Mouse (Mus musculus): ENCODE data around the gene Atn1. TPM values are rescaled to one million over a fixed set of nuclear protein-coding genes. Genes with fewer than 3 reads are reported as not detected.
"Not testable (repeated sequence)": the region's sequence is repeated elsewhere in the genome, so short reads cannot be mapped to it uniquely, and the experiment has no call there.

Gene Atn1
- 100.0 TPM for polyA plus RNA-seq (2021)

GRCm38 (mm10) chr6:124755831-124756595 is at the start of gene Atn1, which contains the start of gene Gm45234:
Gene Atn1, minus strand, starts transcription at chr6:124756524.
Gene Gm45234, minus strand, starts transcription at chr6:124756021.
- POLR2A ChIA-PET: interaction anchor here (1.7 to 2.5 kb wide), 3 partner anchors 11 to 15 kb away, joined by 6 to 15 read pairs (median 10); partner anchors contain the start of gene Grcc10
- CTCF ChIA-PET: interaction anchor here (2.0 kb wide), 1 partner anchor 11 kb away, joined by 13 read pairs; no protein-coding TSS in a partner anchor
- ATAC-seq: peak; percentile 53
- no peak for TF ChIP-seq CTCF (IDR thresholded peaks at IDR 0.05)
- no peaks in the 10 kb centered on the region for H3K27me3 ChIP-seq
- no peak for DNase-seq (ENCODE audit: low read depth, low spot score)
- in situ Hi-C loops (cut with MboI; ENCODE audit: low pct_unique_long_range_greater_than_20kb): loop anchor here (25.0 kb wide), 1 partner anchor 269 kb away; the partner anchor contains the start of gene C1rl

- peak; percentile 66 for ATAC-seq
- in situ Hi-C loops (cut with MboI; ENCODE audit: low pct_unique_long_range_greater_than_20kb): no loop called here
- TF ChIP-seq CTCF (IDR thresholded peaks at IDR 0.05): no peak
- no peaks in the 10 kb centered on the region for H3K27me3 ChIP-seq
- POLR2A ChIA-PET: interaction anchor here (0.6 to 1.4 kb wide), 9 partner anchors 8 to 112 kb away, joined by 3 to 7 read pairs (median 4); partner anchors contain the start of genes Cdca3 and Usp5
- peak; percentile 70 for DNase-seq (ENCODE audit: low read depth, low spot score)
- CTCF ChIA-PET: interaction anchor here (0.7 to 2.1 kb wide), 6 partner anchors 10 to 355 kb away, joined by 3 to 7 read pairs (median 4); no protein-coding TSS in a partner anchor
Measured at GRCm38 (mm10) chr6:124805341-124806321, 49.3 kb upstream of the Atn1 start.

- TF ChIP-seq CTCF (IDR thresholded peaks at IDR 0.05): no peak
- no peak for DNase-seq (ENCODE audit: low read depth, low spot score)
- ChIA-PET POLR2A (no interaction called here), CTCF (interaction anchor here (1.3 kb wide), 1 partner anchor 45 kb away, joined by 4 read pairs; no protein-coding TSS in a partner anchor)
- ATAC-seq: no peak
- in situ Hi-C loops (cut with MboI; ENCODE audit: low pct_unique_long_range_greater_than_20kb): no loop called here
- H3K27me3 ChIP-seq: no peaks in the 10 kb centered on the region
Measured at GRCm38 (mm10) chr6:124804341-124804740, 48.0 kb upstream of the Atn1 start.

GRCm38 (mm10) chr6:124803691-124804090 is 47.4 kb upstream of the Atn1 start:
- in situ Hi-C loops (cut with MboI; ENCODE audit: low pct_unique_long_range_greater_than_20kb); POLR2A ChIA-PET; ATAC-seq: not testable (repeated sequence)

GRCm38 (mm10) chr6:124803061-124803460 is 46.7 kb upstream of the Atn1 start:
- no peaks in the 10 kb centered on the region for H3K27me3 ChIP-seq
- CTCF ChIA-PET: interaction anchor here (1.3 to 1.5 kb wide), 2 partner anchors 10 to 43 kb away, joined by 4 to 9 read pairs; no protein-coding TSS in a partner anchor
- in situ Hi-C loops (cut with MboI; ENCODE audit: low pct_unique_long_range_greater_than_20kb): no loop called here
- TF ChIP-seq CTCF (IDR thresholded peaks at IDR 0.05): no peak
- ATAC-seq (no peak), DNase-seq (ENCODE audit: low read depth, low spot score) (no peak)
- POLR2A ChIA-PET: no interaction called here

More at GRCm38 (mm10) chr6:124803691-124804090, 47.4 kb upstream of the Atn1 start:
- not testable (repeated sequence) for DNase-seq (ENCODE audit: low read depth, low spot score); H3K27me3 ChIP-seq
- CTCF ChIA-PET: interaction anchor here (1.3 kb wide), 1 partner anchor 44 kb away, joined by 4 read pairs; no protein-coding TSS in a partner anchor

- in situ Hi-C loops (cut with MboI; ENCODE audit: low pct_unique_long_range_greater_than_20kb); ATAC-seq; H3K27me3 ChIP-seq; POLR2A ChIA-PET; DNase-seq (ENCODE audit: low read depth, low spot score): not testable (repeated sequence)
- CTCF ChIA-PET: interaction anchor here (1.5 kb wide), 1 partner anchor 9 kb away, joined by 9 read pairs; no protein-coding TSS in a partner anchor
Measured at GRCm38 (mm10) chr6:124802400-124802799, 46.1 kb upstream of the Atn1 start.

- in situ Hi-C loops (cut with MboI; ENCODE audit: low pct_unique_long_range_greater_than_20kb): no loop called here
- ChIA-PET POLR2A (no interaction called here), CTCF (interaction anchor here (1.4 to 2.1 kb wide), 3 partner anchors 9 to 15 kb away, joined by 4 to 7 read pairs (median 5); no protein-coding TSS in a partner anchor)
- ATAC-seq (no peak), DNase-seq (ENCODE audit: low read depth, low spot score) (no peak)
- TF ChIP-seq CTCF (IDR thresholded peaks at IDR 0.05): no peak
- no peaks in the 10 kb centered on the region for H3K27me3 ChIP-seq
Measured at GRCm38 (mm10) chr6:124796200-124796599, 39.9 kb upstream of the Atn1 start.

GRCm38 (mm10) chr6:124795781-124796180 is 39.5 kb upstream of the Atn1 start:
- no peak for DNase-seq (ENCODE audit: low read depth, low spot score)
- no peaks in the 10 kb centered on the region for H3K27me3 ChIP-seq
- ATAC-seq: no peak
- POLR2A ChIA-PET: no interaction called here
- in situ Hi-C loops (cut with MboI; ENCODE audit: low pct_unique_long_range_greater_than_20kb): no loop called here
- TF ChIP-seq CTCF (IDR thresholded peaks at IDR 0.05): no peak
- CTCF ChIA-PET: interaction anchor here (1.4 to 2.1 kb wide), 3 partner anchors 10 to 16 kb away, joined by 4 to 7 read pairs (median 5); no protein-coding TSS in a partner anchor

- no peak for ATAC-seq
- ChIA-PET CTCF (interaction anchor here (2.7 kb wide), 1 partner anchor 11 kb away, joined by 9 read pairs; no protein-coding TSS in a partner anchor), POLR2A (interaction anchor here (1.4 kb wide), 1 partner anchor 16 kb away, joined by 3 read pairs; no protein-coding TSS in a partner anchor)
- no peaks in the 10 kb centered on the region for H3K27me3 ChIP-seq
- TF ChIP-seq CTCF (IDR thresholded peaks at IDR 0.05): no peak
- in situ Hi-C loops (cut with MboI; ENCODE audit: low pct_unique_long_range_greater_than_20kb): no loop called here
- no peak for DNase-seq (ENCODE audit: low read depth, low spot score)
Measured at GRCm38 (mm10) chr6:124791911-124792310, 35.6 kb upstream of the Atn1 start.

- no peak for TF ChIP-seq CTCF (IDR thresholded peaks at IDR 0.05)
- H3K27me3 ChIP-seq: no peaks in the 10 kb centered on the region
- CTCF ChIA-PET: no interaction called here
- DNase-seq (ENCODE audit: low read depth, low spot score): no peak
- POLR2A ChIA-PET: no interaction called here
- no peak for ATAC-seq
- in situ Hi-C loops (cut with MboI; ENCODE audit: low pct_unique_long_range_greater_than_20kb): no loop called here
Measured at GRCm38 (mm10) chr6:124790121-124790520, 33.8 kb upstream of the Atn1 start.
